Mouse (Mus musculus) ES-E14 (cell line): ENCODE data around the gene Eif4g3. TPM values are rescaled to one million over a fixed set of nuclear protein-coding genes. Genes with fewer than 3 reads are reported as not detected.

ENCODE experiments used
- DNase-seq: peaks from one replicate; pipeline ENCODE4 v3.0.0-alpha.2; 2013; ENCODE audit warnings: low read depth, low spot score
- H3K27ac ChIP-seq: 2 replicates; pipeline ENCODE4 v1.5.1; 2012; ENCODE audit warnings: low read depth, mild to moderate bottlenecking, low read length, moderate library complexity, mixed read lengths; ENCODE audit not compliant: poor library complexity, insufficient read depth, severe bottlenecking
- H3K36me3 ChIP-seq: 2 replicates; pipeline ENCODE4 v1.6.1; 2012; ENCODE audit warnings: mild to moderate bottlenecking, low read length, moderate library complexity, mixed read lengths; ENCODE audit not compliant: control insufficient read depth, poor library complexity, insufficient read depth, severe bottlenecking
- H3K4me1 ChIP-seq, 2 experiments: fragments of 150-350 bp in 1 of 2; sonication (generic) in 1 of 2; 2 replicates each; pipeline ENCODE4 v1.6.1; 2012; ENCODE audit warnings: low read length in 2 of 2, mild to moderate bottlenecking in 1 of 2, mixed read lengths in 1 of 2; ENCODE audit not compliant: control insufficient read depth in 2 of 2, insufficient read depth in 2 of 2, poor library complexity in 1 of 2
- H3K4me3 ChIP-seq, 2 experiments: fragments of 150-350 bp in 1 of 2; sonication (generic) in 1 of 2; 2 replicates each; pipeline ENCODE4 v1.5.1; 2012; ENCODE audit warnings: low read length in 2 of 2, low read depth in 1 of 2, mild to moderate bottlenecking in 1 of 2, mixed read lengths in 1 of 2; ENCODE audit not compliant: insufficient read depth in 1 of 2, poor library complexity in 1 of 2, severe bottlenecking in 1 of 2
- H3K9ac ChIP-seq: 2 replicates; pipeline ENCODE4 v1.6.1; 2012; ENCODE audit warnings: low read depth, mild to moderate bottlenecking, low read length, mixed read lengths; ENCODE audit not compliant: poor library complexity, insufficient read depth, severe bottlenecking
- H3K9me3 ChIP-seq: fragments of 150-350 bp; sonication (generic); 2 replicates; pipeline ENCODE4 v1.6.1; 2012; ENCODE audit warnings: low read depth, mild to moderate bottlenecking, low read length; ENCODE audit not compliant: control insufficient read depth, insufficient read depth
- CHD2 ChIP-seq: IDR thresholded peaks from 2 replicates; pipeline ENCODE4 v1.6.1; 2014; ENCODE audit warnings: mild to moderate bottlenecking, low read depth, low read length, inconsistent platforms
- HCFC1 ChIP-seq: IDR thresholded peaks from 2 replicates; pipeline ENCODE4 v1.6.1; 2012; ENCODE audit warnings: low read length, inconsistent platforms, borderline replicate concordance; ENCODE audit not compliant: insufficient read depth
- MAFK ChIP-seq: IDR thresholded peaks from 2 replicates; pipeline ENCODE4 v1.6.1; 2014; ENCODE audit warnings: mild to moderate bottlenecking, low read depth, low read length, inconsistent platforms; ENCODE audit not compliant: insufficient read depth
- ZC3H11A ChIP-seq: IDR thresholded peaks from 2 replicates; pipeline ENCODE4 v1.6.1; 2012; ENCODE audit warnings: low read depth, mild to moderate bottlenecking, inconsistent platforms, low read length, borderline replicate concordance
- ZNF384 ChIP-seq: IDR thresholded peaks from 2 replicates; pipeline ENCODE4 v1.6.1; 2012; ENCODE audit warnings: low read depth, low read length, inconsistent platforms
- in situ Hi-C, 2 experiments: fragments of 600-800 bp; cut with MboI; formaldehyde crosslinking; loops; one replicate each; pipeline ENCODE4 v1.15.1; 2025; ENCODE audit warnings: low sequenced_read_pairs in 2 of 2, inconsistent platforms in 1 of 2; ENCODE audit not compliant: unreplicated experiment in 2 of 2
- total RNA-seq: library from RNA; depleted of rRNA; stranded (reverse); fragments of 300-350 nt; gene quantifications from 2 replicates; pipeline ENCODE4 v1.2.3, GENCODE M21; 2012; rRNA removed

Eif4g3 gene
- total RNA-seq = 18.7 and 31.4 TPM in 2 replicates

GRCm38 (mm10) chr4:137992890-137993289 lies at the start of gene Eif4g3:
Gene Eif4g3, plus strand, starts transcription at chr4:137993022.
- H3K9me3 ChIP-seq = no peaks in the 10 kb centered on the region
- DNase-seq = no peak
- in situ Hi-C loops = no loop called here
- H3K4me3 ChIP-seq = peak within 1 kb of the TSS; percentile 77 to 97
- H3K4me1 ChIP-seq = peaks cover 0 to 6% of the 10 kb centered on the region in 2 experiments; a peak in 1 of 4 replicates
- peaks cover 7% of the 10 kb centered on the region; the same call in 1 of the 2 replicates for H3K36me3 ChIP-seq
- peak within 1 kb of the TSS; percentile 74 for H3K9ac ChIP-seq
- TF ChIP-seq CHD2 (no peak), HCFC1 (no peak), MAFK (no peak), ZC3H11A (no peak), ZNF384 (no peak)
- H3K27ac ChIP-seq = peak within 1 kb of the TSS; percentile 8; the same call in 1 of the 2 replicates

- H3K4me3 ChIP-seq = no peak overlapping the region
- in situ Hi-C loops = loop anchor here in 1 of 2 experiments (10.0 kb wide), 1 partner anchor 209 kb away; no protein-coding TSS in a partner anchor
- peaks cover 0 to 8% of the 10 kb centered on the region in 2 experiments; a peak in 1 of 4 replicates for H3K4me1 ChIP-seq
- DNase-seq = no peak
- H3K36me3 ChIP-seq = peaks cover 14% of the 10 kb centered on the region; the same call in 1 of the 2 replicates
- no peaks in the 10 kb centered on the region for H3K9me3 ChIP-seq
- TF ChIP-seq ZC3H11A = no peak
- TF ChIP-seq ZNF384 = no peak
- no peak overlapping the region for H3K9ac ChIP-seq
- H3K27ac ChIP-seq = no peak overlapping the region
Measured at GRCm38 (mm10) chr4:137943540-137943939, 49.3 kb upstream of the Eif4g3 start.

GRCm38 (mm10) chr4:137945376-137945775 lies 47.4 kb upstream of the Eif4g3 start:
- DNase-seq = no peak
- H3K4me1 ChIP-seq = peaks cover 0 to 8% of the 10 kb centered on the region in 2 experiments; a peak in 1 of 4 replicates
- H3K27ac ChIP-seq = no peak overlapping the region
- TF ChIP-seq ZC3H11A (0 out of 2 replicates have a peak, but pooled peaks have one; percentile 28), CHD2 (no peak)
- H3K9ac ChIP-seq = no peak overlapping the region
- peaks cover 14% of the 10 kb centered on the region for H3K36me3 ChIP-seq
- H3K9me3 ChIP-seq = no peaks in the 10 kb centered on the region
- in situ Hi-C loops = loop anchor here in 1 of 2 experiments (5.0 to 10.0 kb wide), 2 partner anchors 88 to 211 kb away; no protein-coding TSS in a partner anchor
- no peak overlapping the region for H3K4me3 ChIP-seq

- in situ Hi-C loops = loop anchor here in 1 of 2 experiments (5.0 to 10.0 kb wide), 2 partner anchors 89 to 212 kb away; no protein-coding TSS in a partner anchor
- H3K9me3 ChIP-seq = no peaks in the 10 kb centered on the region
- H3K4me1 ChIP-seq = peaks cover 0 to 5% of the 10 kb centered on the region in 2 experiments; a peak in 1 of 4 replicates
- no peak overlapping the region for H3K4me3 ChIP-seq
- H3K36me3 ChIP-seq = peaks cover 14% of the 10 kb centered on the region
- no peak overlapping the region for H3K27ac ChIP-seq
- H3K9ac ChIP-seq = no peak overlapping the region
- DNase-seq = no peak
- no peak for TF ChIP-seq ZNF384
- TF ChIP-seq MAFK = no peak
- TF ChIP-seq ZC3H11A = no peak
- TF ChIP-seq CHD2 = no peak
- no peak for TF ChIP-seq HCFC1
Measured at GRCm38 (mm10) chr4:137946419-137946818, 46.4 kb upstream of the Eif4g3 start.

GRCm38 (mm10) chr4:137952840-137953239 lies 40.0 kb upstream of the Eif4g3 start:
- TF ChIP-seq MAFK = no peak
- TF ChIP-seq HCFC1 = no peak
- TF ChIP-seq ZC3H11A = peak; percentile 35; the same call in 1 of the 2 replicates
- no peak for TF ChIP-seq ZNF384
- no peak for TF ChIP-seq CHD2
- Histone ChIP-seq H3K9me3 (no peaks in the 10 kb centered on the region), H3K9ac (no peak overlapping the region), H3K36me3 (peaks cover 10% of the 10 kb centered on the region), H3K4me3 (no peak overlapping the region), H3K27ac (no peak overlapping the region), H3K4me1 (no peaks in the 10 kb centered on the region)
- DNase-seq = peak; percentile 68
- in situ Hi-C loops = loop anchor here in 1 of 2 experiments (10.0 kb wide), 1 partner anchor 98 kb away; no protein-coding TSS in a partner anchor
